Mouse (Mus musculus): ENCODE data around the gene Arhgef1.

DNA sequence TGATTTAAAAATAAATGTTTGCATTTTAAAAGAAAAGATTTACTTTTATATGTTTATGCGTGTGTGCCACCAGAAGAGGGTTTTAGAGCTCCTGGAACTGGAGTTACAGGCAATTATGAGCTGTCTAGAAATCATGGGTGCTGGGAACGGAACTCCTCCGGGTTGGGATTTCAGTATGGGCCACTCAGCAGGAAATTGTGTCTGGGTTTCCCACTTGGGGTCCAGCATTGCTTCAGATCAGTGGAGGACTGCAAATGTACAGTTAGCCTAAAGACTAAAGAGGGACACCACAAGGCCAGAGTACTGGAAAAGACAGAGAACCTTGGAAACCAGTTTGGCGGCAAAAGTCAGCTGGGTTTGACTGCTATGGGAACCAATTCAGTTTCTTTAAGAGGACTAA lies 70.5 kb downstream of the Arhgef1 start:
- TF ChIP-seq CTCF (IDR thresholded peaks at IDR 0.05; ENCODE audit: control insufficient read depth, insufficient read depth, insufficient read length) (no peak), MAX (IDR thresholded peaks at IDR 0.05) (no peak)
